Mouse (Mus musculus) limb, embryonic 15.5 days (tissue): Measurements from ENCODE around the gene Uchl4. TPM values are rescaled to one million over a fixed set of nuclear protein-coding genes. Genes with fewer than 3 reads are reported as not detected.
"Not testable (repeated sequence)": the region's sequence is repeated elsewhere in the genome, so short reads cannot be mapped to it uniquely, and the experiment has no call there.

Experiments used
- ATAC-seq: fragments of 200-750 bp; cut with Nextera tagmentation; 2 replicates; pipeline ENCODE4 v1.8.0; 2017; ENCODE audit warnings: low read depth, moderate TSS enrichment; ENCODE audit not compliant: insufficient number of reproducible peaks, low FRiP score, low TSS enrichment
- H3K27ac ChIP-seq: fragments of 300-500 bp; sonication (generic); 2 replicates; pipeline ENCODE4 v1.5.1; 2015; ENCODE audit warnings: moderate library complexity, mild to moderate bottlenecking, inconsistent platforms
- H3K27me3 ChIP-seq: fragments of 300-500 bp; sonication (generic); 2 replicates; pipeline ENCODE4 v1.6.1; 2015; ENCODE audit warnings: inconsistent platforms
- H3K36me3 ChIP-seq: fragments of 300-500 bp; sonication (generic); 2 replicates; pipeline ENCODE4 v1.6.1; 2015; ENCODE audit warnings: inconsistent platforms
- H3K4me1 ChIP-seq: fragments of 300-500 bp; sonication (generic); 2 replicates; pipeline ENCODE4 v1.6.1; 2015; ENCODE audit warnings: inconsistent platforms
- H3K4me2 ChIP-seq: fragments of 300-500 bp; sonication (generic); 2 replicates; pipeline ENCODE4 v1.6.1; 2015; ENCODE audit warnings: mild to moderate bottlenecking, inconsistent platforms
- H3K4me3 ChIP-seq: fragments of 300-500 bp; sonication (generic); 2 replicates; pipeline ENCODE4 v1.5.1; 2015; ENCODE audit warnings: mild to moderate bottlenecking, inconsistent platforms
- H3K9ac ChIP-seq: fragments of 300-500 bp; sonication (generic); 2 replicates; pipeline ENCODE4 v1.6.1; 2015; ENCODE audit warnings: inconsistent platforms
- H3K9me3 ChIP-seq: fragments of 300-500 bp; sonication (generic); 2 replicates; pipeline ENCODE4 v1.6.1; 2016; ENCODE audit warnings: inconsistent platforms
- WGBS: fragments of 180-500 bp; shearing (Covaris S2); methylation state at CpG from one replicate; pipeline ENCODE4 v1.1.7; 2015; 5-methylcytosine and 5-hydroxymethylcytosine counted together
- polyA plus RNA-seq: library from polyadenylated mRNA; unstranded; fragments of >200 nt; fragmentation: Nextera tagmentation; extraction: Ambion mirVana; gene quantifications from 2 replicates; pipeline ENCODE4 v1.2.1, GENCODE M21; 2015

Uchl4 gene
- polyA plus RNA-seq, 1 experiment from 2014 or later = 2.5 TPM

- no peak overlapping the region for H3K4me2 ChIP-seq
- 91% methylated on average over 3 of the region's 3 CpGs for WGBS
- H3K36me3 ChIP-seq = 0 out of 2 replicates have a peak, but pooled peaks cover under 1% of the 10 kb centered on the region
- no peak for ATAC-seq
- H3K4me3 ChIP-seq = no peak overlapping the region
- no peak overlapping the region for H3K9ac ChIP-seq
- H3K9me3 ChIP-seq = no peaks in the 10 kb centered on the region
- H3K27ac ChIP-seq = no peak overlapping the region
- H3K27me3 ChIP-seq = no peaks in the 10 kb centered on the region
- H3K4me1 ChIP-seq = peaks cover 13% of the 10 kb centered on the region; the same call in 1 of the 2 replicates
Measured at GRCm38 (mm10) chr9:64256204-64256603, 21.2 kb downstream of the Uchl4 start.

- Histone ChIP-seq H3K9me3 (no peaks in the 10 kb centered on the region), H3K27me3 (no peaks in the 10 kb centered on the region), H3K4me3 (no peak overlapping the region), H3K27ac (no peak overlapping the region), H3K4me1 (no peaks in the 10 kb centered on the region), H3K9ac (no peak overlapping the region), H3K36me3 (no peaks in the 10 kb centered on the region), H3K4me2 (no peak overlapping the region)
- WGBS = 90% methylated on average over 5 of the region's 5 CpGs
- no peak for ATAC-seq
Measured at GRCm38 (mm10) chr9:64259906-64260305, 24.9 kb downstream of the Uchl4 start.

DNA sequence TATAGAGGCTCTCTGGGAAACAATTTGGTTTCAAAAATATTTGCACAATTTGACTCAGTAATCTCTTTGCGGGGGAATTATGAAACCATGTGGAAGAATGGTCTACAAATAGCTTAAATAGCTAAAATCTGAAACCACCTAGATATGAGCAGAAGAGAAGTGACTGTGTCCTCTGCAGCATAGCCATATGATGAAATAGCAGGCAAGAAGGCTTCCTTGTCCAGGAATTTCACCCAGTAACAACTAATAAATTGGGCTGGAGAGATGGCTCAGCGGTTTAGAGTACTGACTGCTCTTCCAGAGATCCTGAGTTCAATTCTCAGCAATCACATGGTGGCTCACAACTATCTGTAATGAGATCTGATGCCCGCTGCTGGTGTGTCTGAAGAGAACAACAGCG lies 26.0 kb downstream of the Uchl4 start:
- Histone ChIP-seq H3K9ac (no peak overlapping the region), H3K4me3 (no peak overlapping the region), H3K4me1 (no peaks in the 10 kb centered on the region), H3K4me2 (no peak overlapping the region), H3K27ac (no peak overlapping the region), H3K36me3 (no peaks in the 10 kb centered on the region), H3K9me3 (no peaks in the 10 kb centered on the region), H3K27me3 (no peaks in the 10 kb centered on the region)
- no peak for ATAC-seq
- WGBS = 88% methylated on average over 4 of the region's 4 CpGs

DNA sequence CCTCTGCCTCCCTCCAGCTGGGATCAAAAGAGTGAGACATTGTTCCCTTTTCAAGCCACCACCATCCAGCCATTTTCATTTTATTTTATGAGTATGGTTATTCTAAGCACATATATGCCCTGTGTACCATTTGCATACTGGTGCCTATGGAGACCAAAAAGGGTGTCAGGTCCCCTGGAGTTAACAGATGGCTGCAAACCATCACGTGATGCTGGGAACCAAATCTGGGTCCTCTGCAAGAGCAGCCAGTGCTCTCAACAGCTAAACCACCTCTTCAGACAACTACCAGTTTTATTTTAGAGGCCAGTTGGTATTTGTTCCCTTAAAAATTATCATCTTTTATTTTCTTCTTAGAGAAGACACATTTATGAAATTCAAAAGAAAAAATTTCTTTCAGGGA lies 29.8 kb downstream of the Uchl4 start:
- ATAC-seq = no peak
- no peak overlapping the region for H3K27ac ChIP-seq
- no peak overlapping the region for H3K9ac ChIP-seq
- H3K36me3 ChIP-seq = no peaks in the 10 kb centered on the region
- H3K27me3 ChIP-seq = no peaks in the 10 kb centered on the region
- H3K4me1 ChIP-seq = no peaks in the 10 kb centered on the region
- WGBS = 31% methylated on average over 1 of the region's 1 CpGs
- H3K4me3 ChIP-seq = no peak overlapping the region
- no peak overlapping the region for H3K4me2 ChIP-seq
- H3K9me3 ChIP-seq = no peaks in the 10 kb centered on the region

GRCm38 (mm10) chr9:64267231-64267630 lies 32.2 kb downstream of the Uchl4 start:
- Histone ChIP-seq H3K9me3 (no peaks in the 10 kb centered on the region), H3K27me3 (no peaks in the 10 kb centered on the region), H3K4me2 (no peak overlapping the region), H3K4me3 (no peak overlapping the region), H3K9ac (no peak overlapping the region), H3K4me1 (no peaks in the 10 kb centered on the region), H3K36me3 (no peaks in the 10 kb centered on the region), H3K27ac (no peak overlapping the region)
- no peak for ATAC-seq
- 91% methylated on average over 1 of the region's 1 CpGs for WGBS

DNA sequence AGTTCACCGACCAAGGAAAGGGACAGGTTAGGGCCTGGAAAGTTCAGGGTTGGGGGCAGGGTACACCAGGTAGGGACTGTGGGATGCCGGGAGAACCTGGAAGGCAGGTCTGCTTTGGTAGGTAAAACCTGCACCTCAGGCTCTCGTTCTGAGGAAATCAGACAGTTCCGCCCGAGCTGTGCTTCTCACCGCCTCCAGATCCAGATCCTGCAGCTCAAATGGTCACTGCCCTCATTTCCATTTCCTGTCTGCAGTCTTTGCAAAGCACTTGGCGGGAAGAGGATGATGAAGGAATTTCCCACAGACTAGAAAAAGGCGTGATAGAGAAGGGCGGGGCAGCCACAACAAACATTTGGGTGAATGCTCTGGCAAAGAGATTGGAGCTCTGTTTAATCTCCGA lies 33.2 kb downstream of the Uchl4 start:
- Histone ChIP-seq H3K27me3 (no peaks in the 10 kb centered on the region), H3K4me3 (no peak overlapping the region), H3K9me3 (no peaks in the 10 kb centered on the region), H3K9ac (no peak overlapping the region), H3K4me2 (no peak overlapping the region), H3K4me1 (no peaks in the 10 kb centered on the region), H3K27ac (no peak overlapping the region), H3K36me3 (no peaks in the 10 kb centered on the region)
- WGBS = 79% methylated on average over 10 of the region's 10 CpGs
- ATAC-seq = no peak

GRCm38 (mm10) chr9:64268836-64269235 lies 33.8 kb downstream of the Uchl4 start:
- not testable (repeated sequence) for ATAC-seq, H3K9me3 ChIP-seq, H3K4me3 ChIP-seq, H3K9ac ChIP-seq, H3K4me2 ChIP-seq, H3K27ac ChIP-seq, H3K36me3 ChIP-seq, H3K4me1 ChIP-seq, H3K27me3 ChIP-seq
- 96% methylated on average over 8 of the region's 8 CpGs for WGBS

- Histone ChIP-seq H3K4me2 (no peak overlapping the region), H3K4me1 (no peaks in the 10 kb centered on the region), H3K9me3 (no peaks in the 10 kb centered on the region), H3K36me3 (no peaks in the 10 kb centered on the region), H3K4me3 (no peak overlapping the region), H3K27me3 (no peaks in the 10 kb centered on the region), H3K27ac (no peak overlapping the region), H3K9ac (no peak overlapping the region)
- no peak for ATAC-seq
- 71% methylated on average over 3 of the region's 3 CpGs for WGBS
Measured at GRCm38 (mm10) chr9:64271249-64271648, 36.2 kb downstream of the Uchl4 start.

DNA sequence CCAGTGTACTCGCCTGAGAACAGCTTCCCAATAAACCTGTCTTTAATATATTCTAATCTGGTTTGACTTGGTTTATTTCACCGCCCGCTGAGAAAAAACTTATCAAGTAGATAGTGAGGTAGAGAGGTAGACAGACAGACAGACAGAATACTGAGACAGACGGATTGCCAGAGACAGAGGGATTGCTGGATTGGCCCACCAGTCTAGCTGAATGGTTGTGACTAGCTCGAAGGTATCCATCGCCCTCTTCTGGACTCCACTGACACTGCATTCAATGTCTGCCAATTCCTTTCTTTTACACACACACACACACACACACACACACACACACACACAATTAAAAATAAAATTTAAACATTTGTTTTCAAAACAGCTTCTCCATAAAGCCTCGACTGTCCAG lies 37.6 kb downstream of the Uchl4 start:
- Histone ChIP-seq H3K27me3 (no peaks in the 10 kb centered on the region), H3K27ac (no peak overlapping the region), H3K9ac (no peak overlapping the region), H3K4me3 (no peak overlapping the region), H3K4me1 (no peaks in the 10 kb centered on the region), H3K4me2 (no peak overlapping the region), H3K36me3 (no peaks in the 10 kb centered on the region), H3K9me3 (no peaks in the 10 kb centered on the region)
- 36% methylated on average over 7 of the region's 7 CpGs for whole genome bisulfite sequencing
- no peak for ATAC-seq

GRCm38 (mm10) chr9:64273757-64274156 lies 38.8 kb downstream of the Uchl4 start:
- 75% methylated on average over 4 of the region's 4 CpGs for WGBS
- no peak for ATAC-seq

DNA sequence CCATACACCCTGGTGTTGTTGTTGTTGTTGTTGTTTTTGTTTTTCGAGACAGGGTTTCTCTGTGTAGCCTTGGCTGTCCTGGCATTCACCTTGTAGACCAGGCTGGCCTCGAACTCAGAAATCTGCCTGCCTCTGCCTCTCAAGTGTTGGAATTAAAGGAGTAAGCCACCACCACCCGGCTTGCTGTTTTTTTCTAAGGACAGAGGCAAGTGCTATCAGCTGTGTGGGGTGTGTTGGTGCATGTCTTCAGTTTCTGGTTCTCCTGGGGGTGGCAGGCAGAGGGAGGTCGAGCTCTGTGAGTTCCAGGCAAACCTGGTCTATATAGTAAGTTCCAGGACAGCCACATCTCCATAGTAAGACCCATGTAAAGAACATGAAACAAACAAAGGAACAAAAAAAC lies 39.3 kb downstream of the Uchl4 start:
- no peak for ATAC-seq
- 76% methylated on average over 4 of the region's 4 CpGs for WGBS
- Histone ChIP-seq H3K27me3 (no peaks in the 10 kb centered on the region), H3K4me2 (no peak overlapping the region), H3K36me3 (no peaks in the 10 kb centered on the region), H3K4me1 (no peaks in the 10 kb centered on the region), H3K9me3 (no peaks in the 10 kb centered on the region), H3K4me3 (no peak overlapping the region), H3K27ac (no peak overlapping the region), H3K9ac (no peak overlapping the region)

More at GRCm38 (mm10) chr9:64273757-64274156, 38.8 kb downstream of the Uchl4 start:
- Histone ChIP-seq H3K9me3 (no peaks in the 10 kb centered on the region), H3K4me1 (no peaks in the 10 kb centered on the region), H3K4me2 (no peak overlapping the region), H3K36me3 (no peaks in the 10 kb centered on the region), H3K27me3 (no peaks in the 10 kb centered on the region), H3K27ac (no peak overlapping the region), H3K4me3 (no peak overlapping the region), H3K9ac (no peak overlapping the region)

DNA sequence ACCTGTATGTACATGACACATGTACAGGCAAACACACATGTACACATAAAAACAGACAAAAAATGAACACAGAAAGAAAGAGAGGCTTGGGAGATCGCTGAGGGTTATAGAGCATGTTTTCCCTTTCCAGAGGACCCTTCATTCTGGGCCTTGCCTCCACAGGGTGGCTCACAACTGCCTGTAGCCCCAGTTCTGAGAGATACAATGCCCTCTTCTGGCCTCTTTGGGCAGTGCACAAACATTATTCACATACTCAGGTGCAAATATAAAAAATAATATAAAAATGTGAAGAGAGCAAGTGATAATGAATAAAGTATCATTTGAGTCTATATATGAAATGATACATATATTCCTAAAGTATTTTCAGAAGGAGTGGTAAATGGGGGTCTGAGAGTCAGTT lies 39.9 kb downstream of the Uchl4 start:
- no peaks in the 10 kb centered on the region for H3K9me3 ChIP-seq
- no peak overlapping the region for H3K4me3 ChIP-seq
- no peak for ATAC-seq
- H3K4me2 ChIP-seq = no peak overlapping the region
- H3K36me3 ChIP-seq = no peaks in the 10 kb centered on the region
- H3K27ac ChIP-seq = no peak overlapping the region
- H3K4me1 ChIP-seq = no peaks in the 10 kb centered on the region
- H3K27me3 ChIP-seq = no peaks in the 10 kb centered on the region
- H3K9ac ChIP-seq = no peak overlapping the region
- 68% methylated on average over 1 of the region's 1 CpGs for WGBS

GRCm38 (mm10) chr9:64277706-64278105 lies 42.7 kb downstream of the Uchl4 start:
- Histone ChIP-seq H3K27ac (no peak overlapping the region), H3K4me2 (no peak overlapping the region), H3K4me3 (no peak overlapping the region), H3K9me3 (no peaks in the 10 kb centered on the region), H3K4me1 (peaks cover 7% of the 10 kb centered on the region), H3K27me3 (no peaks in the 10 kb centered on the region), H3K9ac (no peak overlapping the region), H3K36me3 (no peaks in the 10 kb centered on the region)
- ATAC-seq = no peak
- WGBS = 70% methylated on average over 8 of the region's 8 CpGs
